Mouse (Mus musculus) ES-E14 (cell line): ENCODE data around the gene Sim2. TPM values are rescaled to one million over a fixed set of nuclear protein-coding genes. Genes with fewer than 3 reads are reported as not detected.

Source experiments
- DNase-seq: peaks from one replicate; pipeline ENCODE4 v3.0.0-alpha.2; 2013; ENCODE audit warnings: low read depth, low spot score
- H3K27ac ChIP-seq: 2 replicates; pipeline ENCODE4 v1.5.1; 2012; ENCODE audit warnings: low read depth, mild to moderate bottlenecking, low read length, moderate library complexity, mixed read lengths; ENCODE audit not compliant: poor library complexity, insufficient read depth, severe bottlenecking
- H3K36me3 ChIP-seq: 2 replicates; pipeline ENCODE4 v1.6.1; 2012; ENCODE audit warnings: mild to moderate bottlenecking, low read length, moderate library complexity, mixed read lengths; ENCODE audit not compliant: control insufficient read depth, poor library complexity, insufficient read depth, severe bottlenecking
- H3K4me1 ChIP-seq, 2 experiments: fragments of 150-350 bp in 1 of 2; sonication (generic) in 1 of 2; 2 replicates each; pipeline ENCODE4 v1.6.1; 2012; ENCODE audit warnings: low read length in 2 of 2, mild to moderate bottlenecking in 1 of 2, mixed read lengths in 1 of 2; ENCODE audit not compliant: control insufficient read depth in 2 of 2, insufficient read depth in 2 of 2, poor library complexity in 1 of 2
- H3K4me3 ChIP-seq, 2 experiments: fragments of 150-350 bp in 1 of 2; sonication (generic) in 1 of 2; 2 replicates each; pipeline ENCODE4 v1.5.1; 2012; ENCODE audit warnings: low read length in 2 of 2, low read depth in 1 of 2, mild to moderate bottlenecking in 1 of 2, mixed read lengths in 1 of 2; ENCODE audit not compliant: insufficient read depth in 1 of 2, poor library complexity in 1 of 2, severe bottlenecking in 1 of 2
- H3K9ac ChIP-seq: 2 replicates; pipeline ENCODE4 v1.6.1; 2012; ENCODE audit warnings: low read depth, mild to moderate bottlenecking, low read length, mixed read lengths; ENCODE audit not compliant: poor library complexity, insufficient read depth, severe bottlenecking
- H3K9me3 ChIP-seq: fragments of 150-350 bp; sonication (generic); 2 replicates; pipeline ENCODE4 v1.6.1; 2012; ENCODE audit warnings: low read depth, mild to moderate bottlenecking, low read length; ENCODE audit not compliant: control insufficient read depth, insufficient read depth
- CHD2 ChIP-seq: IDR thresholded peaks from 2 replicates; pipeline ENCODE4 v1.6.1; 2014; ENCODE audit warnings: mild to moderate bottlenecking, low read depth, low read length, inconsistent platforms
- HCFC1 ChIP-seq: IDR thresholded peaks from 2 replicates; pipeline ENCODE4 v1.6.1; 2012; ENCODE audit warnings: low read length, inconsistent platforms, borderline replicate concordance; ENCODE audit not compliant: insufficient read depth
- MAFK ChIP-seq: IDR thresholded peaks from 2 replicates; pipeline ENCODE4 v1.6.1; 2014; ENCODE audit warnings: mild to moderate bottlenecking, low read depth, low read length, inconsistent platforms; ENCODE audit not compliant: insufficient read depth
- ZC3H11A ChIP-seq: IDR thresholded peaks from 2 replicates; pipeline ENCODE4 v1.6.1; 2012; ENCODE audit warnings: low read depth, mild to moderate bottlenecking, inconsistent platforms, low read length, borderline replicate concordance
- ZNF384 ChIP-seq: IDR thresholded peaks from 2 replicates; pipeline ENCODE4 v1.6.1; 2012; ENCODE audit warnings: low read depth, low read length, inconsistent platforms
- in situ Hi-C, 2 experiments: fragments of 600-800 bp; cut with MboI; formaldehyde crosslinking; loops; one replicate each; pipeline ENCODE4 v1.15.1; 2025; ENCODE audit warnings: low sequenced_read_pairs in 2 of 2, inconsistent platforms in 1 of 2; ENCODE audit not compliant: unreplicated experiment in 2 of 2
- total RNA-seq: library from RNA; depleted of rRNA; stranded (reverse); fragments of 300-350 nt; gene quantifications from 2 replicates; pipeline ENCODE4 v1.2.3, GENCODE M21; 2012

Sim2 gene
- total RNA-seq, 1 experiment = 0.13 TPM

GRCm38 (mm10) chr16:94079075-94079855 is 5.5 kb upstream of the Sim2 start:
- no peaks in the 10 kb centered on the region for H3K36me3 ChIP-seq
- H3K4me3 ChIP-seq = no peak overlapping the region; a peak in 1 of 4 replicates
- H3K27ac ChIP-seq = no peak overlapping the region
- in situ Hi-C loops = no loop called here
- no peak for DNase-seq
- no peaks in the 10 kb centered on the region for H3K9me3 ChIP-seq
- TF ChIP-seq ZNF384 (no peak), HCFC1 (no peak), ZC3H11A (no peak), MAFK (no peak), CHD2 (no peak)
- no peak overlapping the region for H3K9ac ChIP-seq
- peaks cover 0 to 3% of the 10 kb centered on the region in 2 experiments; a peak in 2 of 4 replicates for H3K4me1 ChIP-seq

- TF ChIP-seq MAFK = no peak
- TF ChIP-seq CHD2 = no peak
- no peak for TF ChIP-seq ZC3H11A
- TF ChIP-seq HCFC1 = no peak
- TF ChIP-seq ZNF384 = no peak
- no peak overlapping the region for H3K9ac ChIP-seq
- no peak for DNase-seq
Observed at GRCm38 (mm10) chr16:94079856-94080555, 4.7 kb upstream of the Sim2 start.

GRCm38 (mm10) chr16:94081596-94081995 is 3.1 kb upstream of the Sim2 start:
- Histone ChIP-seq H3K36me3 (no peaks in the 10 kb centered on the region), H3K4me3 (no peak overlapping the region), H3K9me3 (no peaks in the 10 kb centered on the region), H3K4me1 (no peaks in the 10 kb centered on the region), H3K9ac (no peak overlapping the region), H3K27ac (no peak overlapping the region)
- in situ Hi-C loops = loop anchor here in 1 of 2 experiments (10.0 kb wide), 1 partner anchor 1387 kb away; no protein-coding TSS in a partner anchor
- DNase-seq = no peak
- TF ChIP-seq ZNF384 (no peak), HCFC1 (no peak), CHD2 (no peak), ZC3H11A (no peak), MAFK (no peak)

More at GRCm38 (mm10) chr16:94079856-94080555, 4.7 kb upstream of the Sim2 start:
- Histone ChIP-seq H3K4me1 (peaks cover 0 to 3% of the 10 kb centered on the region in 2 experiments; a peak in 2 of 4 replicates), H3K4me3 (no peak overlapping the region), H3K9me3 (no peaks in the 10 kb centered on the region), H3K36me3 (no peaks in the 10 kb centered on the region), H3K27ac (no peak overlapping the region)
- in situ Hi-C loops = loop anchor here in 1 of 2 experiments (10.0 kb wide), 1 partner anchor 1385 kb away; no protein-coding TSS in a partner anchor

- Histone ChIP-seq H3K9me3 (no peaks in the 10 kb centered on the region), H3K9ac (no peak overlapping the region), H3K27ac (no peak overlapping the region), H3K4me3 (no peak overlapping the region), H3K36me3 (no peaks in the 10 kb centered on the region), H3K4me1 (peaks cover 0 to 2% of the 10 kb centered on the region in 2 experiments; a peak in 1 of 4 replicates)
- no peak for DNase-seq
- TF ChIP-seq ZNF384 (no peak), HCFC1 (no peak), ZC3H11A (no peak), MAFK (no peak), CHD2 (no peak)
- in situ Hi-C loops = loop anchor here in 1 of 2 experiments (10.0 kb wide), 1 partner anchor 1387 kb away; no protein-coding TSS in a partner anchor
Observed at GRCm38 (mm10) chr16:94081996-94082708, 2.6 kb upstream of the Sim2 start.
